Mouse (Mus musculus) cerebellum, adult 11-12 months (tissue): ENCODE results near the gene Tmem44.
"Not testable (repeated sequence)": the region's sequence is repeated elsewhere in the genome, so short reads cannot be mapped to it uniquely, and the experiment has no call there.

Experiments used
- DNase-seq: peaks from one replicate; pipeline ENCODE4 v3.0.0; 2022

The Tmem44 gene

DNA sequence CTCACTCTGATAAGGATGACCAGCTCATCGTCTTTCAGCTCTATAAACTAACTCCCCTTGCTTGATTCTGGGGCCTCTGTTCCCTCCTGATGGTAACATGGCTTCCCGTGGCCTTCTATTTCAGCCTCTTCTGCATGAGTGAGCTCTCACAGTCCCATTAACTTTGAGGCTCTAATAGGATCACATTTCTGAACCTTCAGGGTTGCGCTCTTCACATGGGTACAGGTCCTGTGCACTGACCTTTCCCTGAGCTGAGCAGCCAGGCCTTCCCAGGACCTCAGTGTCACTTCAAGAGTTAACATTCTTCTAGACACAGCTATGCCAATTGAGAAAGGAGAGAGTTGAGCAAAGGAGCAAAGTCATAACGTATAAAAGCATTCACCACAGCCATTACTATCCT, 60.3 kb downstream of the Tmem44 start:
- no peak for DNase-seq

DNA sequence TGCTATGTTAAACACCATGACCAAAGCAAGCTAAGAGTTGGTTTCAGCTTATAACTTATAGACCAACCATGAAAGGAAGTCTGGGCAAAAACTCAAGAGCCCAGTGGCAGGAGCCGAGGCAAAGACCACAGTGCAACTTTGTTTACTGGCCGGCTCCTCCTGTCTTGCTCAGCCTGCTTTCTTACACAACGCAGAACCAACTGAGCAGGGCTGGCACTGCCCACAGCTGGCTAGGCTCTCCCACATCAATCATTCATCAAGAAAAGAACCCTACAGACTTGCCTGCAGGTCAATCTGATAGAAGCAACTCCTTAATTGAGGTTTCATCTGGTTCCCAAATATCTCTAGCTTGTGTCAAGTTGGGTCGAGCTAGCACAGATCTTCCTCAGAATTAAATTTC, 61.0 kb downstream of the Tmem44 start:
- DNase-seq: no peak

DNA sequence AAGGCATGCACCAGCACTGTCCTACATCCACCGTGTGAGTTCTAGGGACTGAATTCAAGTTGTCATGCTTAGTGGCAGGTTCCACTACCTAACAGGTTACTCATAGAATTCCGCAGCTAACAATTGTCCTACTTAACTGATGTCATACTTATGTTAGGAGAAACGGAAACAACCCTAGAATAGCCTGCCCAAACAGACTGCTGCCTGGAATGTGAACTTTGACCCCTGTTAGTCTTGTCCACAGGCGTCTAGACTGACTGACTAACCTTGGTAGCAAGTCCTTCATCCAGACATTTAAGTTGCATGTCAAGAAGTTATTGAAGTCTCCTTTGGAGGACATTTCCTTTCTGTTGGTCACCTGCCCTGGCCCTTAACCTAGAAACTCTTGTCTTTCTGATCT, 64.1 kb downstream of the Tmem44 start:
- no peak for DNase-seq

DNA sequence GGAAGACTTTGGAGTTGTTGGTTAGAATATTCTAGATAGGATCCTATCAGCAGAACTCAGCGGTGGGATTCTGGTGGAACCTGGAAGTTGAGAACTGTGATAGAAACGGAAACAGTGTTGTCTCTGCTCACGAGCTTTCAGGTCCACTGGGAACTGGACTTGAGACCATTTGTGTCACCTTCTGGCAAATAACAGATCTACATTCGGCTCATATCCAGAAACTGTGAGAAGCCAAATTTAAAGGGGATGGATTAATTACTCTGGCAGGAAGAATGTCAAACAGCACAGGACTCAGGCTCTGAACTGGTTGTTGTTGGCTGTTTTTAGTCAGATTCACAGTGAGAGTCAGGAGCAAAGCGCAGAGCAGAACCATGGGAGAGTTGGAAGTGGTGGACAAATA, 72.9 kb downstream of the Tmem44 start:
- no peak for DNase-seq

DNA sequence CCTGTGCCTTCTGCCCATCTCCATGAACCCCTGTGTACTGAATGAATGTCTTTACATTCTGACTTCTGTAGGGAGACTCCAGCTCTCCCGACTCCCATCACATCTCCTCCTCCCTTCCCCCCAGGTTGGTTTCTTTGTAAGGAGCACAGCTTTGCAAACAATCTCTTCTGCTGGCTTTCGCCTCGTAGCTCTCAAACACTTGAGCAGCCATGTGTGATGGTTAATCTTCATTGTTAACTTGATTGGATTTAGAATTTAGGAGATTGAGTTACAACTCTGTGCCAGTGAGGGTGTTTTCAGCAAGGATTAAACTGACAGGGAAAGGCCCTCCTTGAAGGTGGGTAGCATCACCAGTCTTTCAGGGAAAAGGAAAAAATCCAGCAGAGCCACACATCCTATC, 73.6 kb downstream of the Tmem44 start:
- DNase-seq: no peak

DNA sequence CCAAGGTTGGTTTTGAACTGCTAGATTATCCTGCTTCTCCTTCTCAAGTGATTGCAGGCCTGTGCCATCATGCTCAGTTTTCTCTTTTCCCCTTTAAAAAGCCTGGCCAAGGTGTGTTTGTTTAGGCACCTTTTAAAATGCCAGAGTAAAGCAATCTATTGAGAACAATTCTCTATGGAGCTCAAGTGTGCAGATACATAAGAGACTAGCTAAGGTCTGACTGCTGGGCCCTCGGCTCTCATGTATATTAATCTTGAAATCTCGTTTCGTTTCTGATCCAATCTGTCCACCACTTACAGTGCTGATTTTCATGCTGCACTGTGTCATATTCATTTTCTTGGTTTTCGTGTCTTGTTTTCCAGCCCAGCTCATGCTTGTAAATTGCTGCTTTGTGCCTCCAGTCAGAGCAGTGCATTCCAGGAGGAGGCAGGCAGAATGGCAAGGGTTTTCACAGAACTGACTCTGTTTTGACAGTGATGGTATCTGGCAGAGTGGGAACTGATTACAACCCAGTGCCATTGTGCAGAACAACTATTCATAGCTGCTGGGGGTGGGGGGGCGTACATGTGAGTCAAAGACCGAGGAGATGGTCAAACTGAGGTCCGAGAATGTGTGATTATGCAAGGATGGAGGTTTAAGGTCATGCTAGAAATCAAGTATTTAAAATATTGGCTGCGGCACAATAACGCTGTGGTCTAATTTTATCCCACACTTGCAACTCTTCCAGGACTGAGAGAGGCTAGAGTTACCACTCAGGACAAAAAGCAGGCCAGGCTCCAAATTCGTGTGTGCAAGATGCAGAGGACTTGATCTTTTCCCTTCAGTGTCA, 74.8 kb downstream of the Tmem44 start:
- DNase-seq: no peak

DNA sequence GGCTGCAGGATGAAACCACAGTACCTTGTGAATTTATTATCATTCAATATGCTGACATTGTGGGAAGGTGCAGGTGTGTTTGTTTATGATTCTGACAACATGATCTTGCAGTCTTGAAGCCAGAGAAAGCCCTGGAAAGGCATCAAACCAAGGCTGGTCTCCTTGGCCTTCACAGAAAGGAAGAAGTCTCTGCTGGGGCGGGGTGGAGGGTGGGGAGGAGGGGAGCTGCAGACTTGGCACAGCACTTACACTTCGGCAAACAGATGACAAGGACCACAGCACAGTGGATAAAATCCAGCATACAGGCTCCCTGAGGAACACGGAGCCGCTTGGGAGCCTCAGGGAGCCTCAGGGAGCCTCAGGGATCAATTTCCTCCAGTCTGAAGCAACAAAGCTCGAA, 78.2 kb downstream of the Tmem44 start:
- DNase-seq: no peak

DNA sequence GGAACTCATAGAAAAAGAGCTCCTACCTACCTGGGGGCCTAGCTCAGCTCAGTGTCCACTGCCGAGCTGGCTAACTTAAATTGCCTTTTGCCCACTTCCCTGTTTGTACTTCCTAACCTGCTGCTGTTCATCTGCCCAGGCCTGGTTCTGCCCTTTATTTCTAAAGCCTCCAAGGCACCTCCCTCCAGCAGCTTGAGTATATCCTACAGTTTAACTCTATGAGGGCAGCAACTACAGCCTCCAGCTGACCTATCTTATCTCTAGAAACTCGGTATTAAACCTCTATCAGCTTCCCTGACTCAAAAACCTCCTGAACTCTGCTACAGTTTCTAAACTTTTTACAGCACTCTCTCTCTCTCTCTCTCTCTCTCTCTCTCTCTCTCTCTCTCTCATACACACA, 78.7 kb downstream of the Tmem44 start:
- no peak for DNase-seq

DNA sequence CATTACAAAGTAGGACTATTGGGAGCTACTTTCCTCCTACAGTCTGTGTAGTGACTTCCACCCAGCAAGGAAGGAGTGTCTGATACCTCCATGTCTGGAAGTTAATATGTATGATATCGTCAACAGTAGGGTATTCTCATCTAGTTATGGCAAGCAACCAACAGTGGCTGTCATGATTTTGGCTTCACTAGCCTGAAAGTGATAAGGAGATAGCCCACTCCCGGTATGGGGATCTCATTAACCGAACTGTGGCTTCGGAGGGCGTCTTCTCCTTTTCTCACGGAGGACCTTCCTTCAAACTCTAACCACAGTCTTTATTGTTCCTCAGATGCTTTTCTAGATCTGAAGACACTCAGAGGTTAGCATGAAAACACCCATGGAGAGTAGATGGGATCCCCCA, 81.7 kb downstream of the Tmem44 start:
- no peak for DNase-seq

DNA sequence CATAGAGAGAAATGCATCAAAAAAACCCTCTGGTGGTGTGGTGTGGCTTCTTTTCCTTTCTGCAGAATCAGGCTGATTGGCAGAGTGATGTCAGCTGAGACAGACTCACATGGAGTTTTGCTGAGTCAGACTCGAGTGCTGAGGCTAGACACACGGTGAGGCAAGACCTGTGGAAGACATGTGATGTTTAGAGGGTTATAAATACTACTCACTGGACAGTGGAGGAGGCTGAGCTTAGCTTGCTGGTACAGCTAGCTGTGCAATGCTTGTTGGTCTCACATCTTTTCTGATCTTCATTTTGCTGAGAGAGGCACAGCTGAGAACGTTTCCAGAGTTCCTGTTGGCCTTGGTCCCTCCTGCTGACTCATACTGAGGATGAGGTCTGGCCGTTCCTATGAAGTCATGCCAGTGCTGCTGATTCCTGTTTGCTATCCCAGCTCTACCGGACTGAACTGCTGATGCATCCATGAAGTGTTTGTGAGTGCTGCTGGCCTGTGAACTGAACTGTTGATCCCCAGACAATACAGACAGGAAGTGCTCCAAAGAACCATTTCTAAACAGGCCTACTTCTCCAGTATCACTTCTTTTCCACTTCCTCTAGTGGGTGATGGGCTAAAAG, 84.9 kb downstream of the Tmem44 start:
- no peak for DNase-seq

DNA sequence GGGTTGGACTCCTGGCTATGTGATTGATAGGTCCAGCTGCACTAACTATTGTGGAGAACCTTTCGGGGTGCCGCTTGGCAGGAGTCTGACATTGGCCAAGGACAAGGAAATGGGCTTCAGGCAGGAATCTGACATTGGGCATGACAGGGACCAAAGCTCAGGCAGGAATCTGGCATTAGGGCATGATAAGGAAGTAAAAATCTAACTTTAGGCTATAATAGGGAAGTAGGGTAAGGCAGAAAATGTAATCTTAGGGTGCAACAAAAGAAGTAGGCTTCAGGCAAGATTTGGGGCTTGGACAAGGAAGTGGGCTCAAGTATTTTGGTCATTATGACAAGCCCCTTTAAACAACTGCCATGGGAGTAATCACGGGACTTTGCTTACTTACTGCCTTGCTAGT, 85.9 kb downstream of the Tmem44 start:
- not testable (repeated sequence) for DNase-seq
